Mouse (Mus musculus) liver, embryonic 14.5 days (tissue): Measurements from ENCODE around the gene Kcnk5.

ENCODE experiments used
- CTCF ChIP-seq: IDR thresholded peaks from 2 replicates; pipeline ENCODE4 v1.5.1; 2016; ENCODE audit warnings: antibody characterized with exemption, low read depth, control low read depth
- EP300 ChIP-seq: IDR thresholded peaks from 2 replicates; pipeline ENCODE4 v1.6.1; 2016; ENCODE audit warnings: antibody characterized with exemption, low read depth

DNA sequence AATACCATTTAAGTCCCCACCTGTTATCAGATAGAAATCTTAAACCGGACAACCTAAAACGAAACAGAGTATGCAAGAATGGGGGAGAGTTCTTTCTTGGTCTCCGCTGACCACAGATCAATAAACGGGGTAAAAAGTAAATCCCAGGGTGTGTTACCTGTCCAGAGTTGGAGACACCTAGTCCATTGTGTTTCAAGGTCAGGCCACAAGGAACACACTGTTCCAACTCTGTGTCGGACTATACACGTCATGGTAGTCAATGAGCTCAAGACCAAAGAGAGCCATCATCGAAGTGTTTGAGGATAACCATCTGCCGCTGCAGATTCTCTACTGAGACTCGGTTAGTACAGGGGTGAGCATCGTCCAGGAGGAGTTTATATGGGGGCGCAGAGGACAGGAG is 33.1 kb downstream of the Kcnk5 start:
- TF ChIP-seq CTCF (no peak), EP300 (no peak)
